Mouse (Mus musculus): Measurements from ENCODE around the gene Bbs7. TPM values are rescaled to one million over a fixed set of nuclear protein-coding genes. Genes with fewer than 3 reads are reported as not detected.

Bbs7 gene
- polyA plus RNA-seq, 1 experiment from 2014 or later: 16.6 TPM

DNA sequence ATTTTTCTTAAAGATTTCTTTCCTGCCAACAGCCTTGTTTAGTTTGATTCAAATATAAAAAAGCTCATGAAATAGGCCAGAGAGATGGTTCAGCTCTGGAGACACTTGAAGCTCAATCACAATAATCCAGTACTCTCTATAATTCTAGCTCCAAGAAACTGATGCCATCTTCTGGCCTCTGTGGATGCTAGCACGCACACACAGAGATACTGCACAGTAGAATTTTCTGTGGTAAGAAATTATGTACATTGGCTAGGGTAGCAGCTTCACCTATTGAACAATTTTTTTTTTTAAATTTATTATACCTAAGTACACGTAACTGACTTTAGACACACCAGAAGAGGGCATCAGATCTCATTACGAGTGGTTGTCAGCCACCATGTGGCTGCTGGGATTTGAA is 49.6 kb downstream of the Bbs7 start:
- ATAC-seq: no peak
- H3K9me3 ChIP-seq (replicated peaks; ENCODE audit: control insufficient read depth, low read length): no peaks in the 10 kb centered on the region
- H3K4me1 ChIP-seq (ENCODE audit: control insufficient read depth, insufficient read depth, low read length): no peaks in the 10 kb centered on the region
- no peak for DNase-seq (ENCODE audit: low spot score)
- 90% methylated on average over 3 of the region's 3 CpGs for WGBS
- no peak overlapping the region for H3K27ac ChIP-seq (ENCODE audit: low read depth, low read length)
- no peaks in the 10 kb centered on the region for H3K27me3 ChIP-seq (replicated peaks; ENCODE audit: control insufficient read depth, insufficient read depth, low read length)
- H3K36me3 ChIP-seq (ENCODE audit: control insufficient read depth, insufficient read depth, low read length): peaks cover 91% of the 10 kb centered on the region
- H3K4me3 ChIP-seq (ENCODE audit: low read depth, low read length): no peak overlapping the region
- no peak overlapping the region for H3K9ac ChIP-seq (ENCODE audit: low read length)
- no peak overlapping the region for H3K4me2 ChIP-seq (ENCODE audit: low read length)

DNA sequence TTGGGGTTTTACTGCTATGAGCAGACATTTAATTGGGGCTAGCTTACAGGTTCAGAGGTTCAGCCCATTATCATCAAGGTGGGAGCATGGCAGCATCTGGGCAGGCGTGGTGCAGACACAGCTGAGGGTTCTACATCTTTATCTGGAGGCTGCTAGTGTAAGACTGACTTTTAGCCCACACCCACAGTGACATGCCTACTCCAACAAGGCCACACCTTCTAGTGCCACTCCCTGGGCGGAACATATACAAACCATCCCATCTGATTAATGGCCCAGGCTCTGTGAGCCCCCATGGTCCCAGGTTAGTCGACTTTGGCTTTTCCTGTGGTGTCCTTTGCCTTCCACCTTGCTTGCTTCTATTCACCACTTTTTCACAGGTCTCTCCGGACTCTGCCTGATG is 53.7 kb downstream of the Bbs7 start:
- no peak for ATAC-seq
- no peaks in the 10 kb centered on the region for H3K9me3 ChIP-seq (replicated peaks; ENCODE audit: control insufficient read depth, low read length)
- H3K4me2 ChIP-seq (ENCODE audit: low read length): no peak overlapping the region
- H3K4me1 ChIP-seq (ENCODE audit: control insufficient read depth, insufficient read depth, low read length): no peaks in the 10 kb centered on the region
- no peak overlapping the region for H3K4me3 ChIP-seq (ENCODE audit: low read depth, low read length)
- no peaks in the 10 kb centered on the region for H3K27me3 ChIP-seq (replicated peaks; ENCODE audit: control insufficient read depth, insufficient read depth, low read length)
- H3K27ac ChIP-seq (ENCODE audit: low read depth, low read length): no peak overlapping the region
- H3K9ac ChIP-seq (ENCODE audit: low read length): no peak overlapping the region
- 96% methylated on average over 4 of the region's 4 CpGs for WGBS
- H3K36me3 ChIP-seq (ENCODE audit: control insufficient read depth, insufficient read depth, low read length): peaks cover 93% of the 10 kb centered on the region
- DNase-seq (ENCODE audit: low spot score): no peak

DNA sequence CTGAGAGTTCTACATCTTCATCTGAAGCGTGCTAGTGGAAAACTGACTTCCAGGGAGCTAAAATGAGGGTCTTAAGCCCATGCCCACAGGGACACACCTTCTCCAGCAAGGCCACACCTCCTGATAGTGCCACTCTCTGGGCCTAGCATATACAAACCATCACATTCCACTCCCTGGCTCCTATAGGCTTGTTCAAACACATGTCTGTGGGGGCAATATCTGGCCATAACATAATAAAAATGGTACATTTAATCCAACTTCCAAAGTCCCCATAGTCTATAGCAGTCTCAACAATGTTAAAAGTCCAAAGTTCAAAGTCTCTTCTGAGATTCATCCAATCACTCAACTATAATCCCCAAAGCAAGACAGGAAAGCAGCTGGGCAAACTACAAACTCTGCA is 55.7 kb downstream of the Bbs7 start:
- 88% methylated on average over 1 of the region's 1 CpGs for WGBS
- DNase-seq (ENCODE audit: low spot score): no peak
- H3K4me1 ChIP-seq (ENCODE audit: control insufficient read depth, insufficient read depth, low read length): peaks cover 4% of the 10 kb centered on the region
- no peaks in the 10 kb centered on the region for H3K27me3 ChIP-seq (replicated peaks; ENCODE audit: control insufficient read depth, insufficient read depth, low read length)
- H3K4me2 ChIP-seq (ENCODE audit: low read length): no peak overlapping the region
- H3K9me3 ChIP-seq (replicated peaks; ENCODE audit: control insufficient read depth, low read length): no peaks in the 10 kb centered on the region
- no peak for ATAC-seq
- H3K9ac ChIP-seq (ENCODE audit: low read length): no peak overlapping the region
- H3K36me3 ChIP-seq (ENCODE audit: control insufficient read depth, insufficient read depth, low read length): peaks cover 81% of the 10 kb centered on the region
- H3K4me3 ChIP-seq (ENCODE audit: low read depth, low read length): no peak overlapping the region
- H3K27ac ChIP-seq (ENCODE audit: low read depth, low read length): no peak overlapping the region

DNA sequence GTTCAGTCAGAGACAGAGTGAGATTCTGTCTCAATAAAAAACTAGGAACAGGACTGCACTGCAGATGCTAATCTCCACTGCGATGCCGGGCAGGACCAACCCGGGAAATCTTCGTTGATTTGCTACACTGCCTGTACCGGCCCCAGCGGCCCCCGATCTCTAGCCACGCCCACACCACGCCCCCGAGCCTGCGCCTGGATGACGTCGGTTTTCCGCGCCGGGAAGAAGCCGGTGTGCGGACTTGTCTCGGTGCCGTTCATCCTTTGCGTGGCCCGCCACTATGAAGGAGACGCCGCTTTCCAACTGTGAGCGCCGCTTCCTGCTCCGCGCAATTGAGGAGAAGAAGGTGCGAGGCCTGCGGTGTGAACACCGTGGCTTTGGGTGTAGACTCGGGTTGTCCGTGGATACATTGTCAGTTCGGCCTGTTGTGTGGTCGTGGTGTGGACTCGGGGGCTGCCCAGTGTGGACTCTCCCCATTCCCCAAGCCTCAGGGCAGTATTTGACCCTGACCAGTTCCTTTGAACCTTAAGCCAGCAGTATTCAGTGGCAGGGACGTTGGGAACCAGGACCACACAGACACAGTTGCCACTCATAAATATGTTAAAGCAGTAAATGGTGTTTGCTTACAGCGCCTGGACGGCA is 60.8 kb downstream of the Bbs7 start, which contains the start of gene Exosc9:
TSS of gene Exosc9 (plus strand) at position 201 of the 642 bp plus-strand sequence.
- WGBS: 1% methylated on average over 39 of the region's 39 CpGs
- Histone ChIP-seq H3K27me3 (replicated peaks; ENCODE audit: control insufficient read depth, insufficient read depth, low read length) (no peaks in the 10 kb centered on the region), H3K9me3 (replicated peaks; ENCODE audit: control insufficient read depth, low read length) (no peaks in the 10 kb centered on the region), H3K4me1 (ENCODE audit: control insufficient read depth, insufficient read depth, low read length) (peaks cover 12% of the 10 kb centered on the region), H3K4me3 (ENCODE audit: low read depth, low read length) (peak within 1 kb of the TSS; percentile 87), H3K27ac (ENCODE audit: low read depth, low read length) (peak within 1 kb of the TSS; percentile 70), H3K36me3 (ENCODE audit: control insufficient read depth, insufficient read depth, low read length) (peaks cover 35% of the 10 kb centered on the region), H3K9ac (ENCODE audit: low read length) (peak within 1 kb of the TSS; percentile 76), H3K4me2 (ENCODE audit: low read length) (peak within 1 kb of the TSS; percentile 70)
- ATAC-seq (peak; percentile 97), DNase-seq (ENCODE audit: low spot score) (peak; percentile 93)

DNA sequence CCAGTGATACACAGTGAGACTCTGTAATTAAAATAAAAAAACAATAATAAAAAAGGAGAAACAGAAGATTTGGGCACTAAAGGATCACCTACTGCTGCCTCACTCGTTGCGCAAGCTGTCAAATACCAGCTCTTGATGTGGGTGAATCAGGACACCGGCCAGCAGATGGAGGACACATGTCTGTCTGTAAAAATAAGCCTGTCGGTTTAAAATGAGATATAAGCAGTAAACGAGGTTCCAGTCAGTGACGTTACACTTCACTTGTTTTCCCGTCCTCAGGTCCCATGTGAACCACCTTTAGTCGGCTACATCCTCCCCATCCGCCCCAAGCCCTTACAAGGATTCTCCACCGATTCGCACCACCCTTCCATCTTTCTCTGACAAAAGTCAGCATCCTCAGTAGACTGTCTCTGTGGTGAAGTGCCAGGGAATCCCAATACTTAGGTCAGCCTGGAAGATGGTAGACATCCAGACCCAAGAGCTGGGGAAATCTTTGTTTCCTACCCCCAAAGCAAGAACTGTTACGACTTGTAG is 61.4 kb downstream of the Bbs7 start:
- ATAC-seq (peak; percentile 72), DNase-seq (ENCODE audit: low spot score) (peak; percentile 44)
- Histone ChIP-seq H3K4me3 (ENCODE audit: low read depth, low read length) (peak overlapping the region; percentile 87), H3K27me3 (replicated peaks; ENCODE audit: control insufficient read depth, insufficient read depth, low read length) (no peaks in the 10 kb centered on the region), H3K9ac (ENCODE audit: low read length) (peak overlapping the region; percentile 76), H3K9me3 (replicated peaks; ENCODE audit: control insufficient read depth, low read length) (no peaks in the 10 kb centered on the region), H3K36me3 (ENCODE audit: control insufficient read depth, insufficient read depth, low read length) (peaks cover 29% of the 10 kb centered on the region), H3K4me1 (ENCODE audit: control insufficient read depth, insufficient read depth, low read length) (peaks cover 12% of the 10 kb centered on the region), H3K4me2 (ENCODE audit: low read length) (peak overlapping the region; percentile 70), H3K27ac (ENCODE audit: low read depth, low read length) (peak overlapping the region; percentile 70)
- WGBS: 12% methylated on average over 12 of the region's 12 CpGs

DNA sequence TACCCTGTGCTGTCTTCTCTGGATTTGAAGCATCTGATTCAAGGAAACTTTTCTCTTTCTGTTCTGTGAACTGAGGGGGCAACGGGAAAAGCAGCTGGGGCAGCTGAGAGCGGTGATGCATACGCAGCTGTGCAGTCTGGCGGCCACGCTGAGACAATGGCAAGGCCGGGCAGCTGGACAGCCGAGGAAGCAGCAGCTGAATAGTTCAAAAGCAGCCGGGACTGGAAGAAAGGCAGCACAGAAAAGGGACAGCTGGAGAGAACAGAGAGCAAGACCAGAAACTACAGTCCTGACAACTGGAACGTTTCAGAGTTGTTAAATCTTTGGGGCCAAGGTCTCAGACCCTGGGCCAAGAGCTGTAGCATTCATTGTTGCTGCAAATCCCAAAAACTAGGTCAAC is 61.9 kb downstream of the Bbs7 start:
- peak; percentile 47 for DNase-seq (ENCODE audit: low spot score)
- ATAC-seq: peak; percentile 15
- Histone ChIP-seq H3K27me3 (replicated peaks; ENCODE audit: control insufficient read depth, insufficient read depth, low read length) (no peaks in the 10 kb centered on the region), H3K9ac (ENCODE audit: low read length) (peak overlapping the region; percentile 76), H3K4me3 (ENCODE audit: low read depth, low read length) (peak overlapping the region; percentile 87; the same call in 1 of the 2 replicates), H3K4me2 (ENCODE audit: low read length) (peak overlapping the region; percentile 70), H3K27ac (ENCODE audit: low read depth, low read length) (peak overlapping the region; percentile 70; the same call in 1 of the 2 replicates), H3K4me1 (ENCODE audit: control insufficient read depth, insufficient read depth, low read length) (peaks cover 12% of the 10 kb centered on the region), H3K9me3 (replicated peaks; ENCODE audit: control insufficient read depth, low read length) (no peaks in the 10 kb centered on the region), H3K36me3 (ENCODE audit: control insufficient read depth, insufficient read depth, low read length) (peaks cover 24% of the 10 kb centered on the region)
- WGBS: 3% methylated on average over 9 of the region's 9 CpGs

DNA sequence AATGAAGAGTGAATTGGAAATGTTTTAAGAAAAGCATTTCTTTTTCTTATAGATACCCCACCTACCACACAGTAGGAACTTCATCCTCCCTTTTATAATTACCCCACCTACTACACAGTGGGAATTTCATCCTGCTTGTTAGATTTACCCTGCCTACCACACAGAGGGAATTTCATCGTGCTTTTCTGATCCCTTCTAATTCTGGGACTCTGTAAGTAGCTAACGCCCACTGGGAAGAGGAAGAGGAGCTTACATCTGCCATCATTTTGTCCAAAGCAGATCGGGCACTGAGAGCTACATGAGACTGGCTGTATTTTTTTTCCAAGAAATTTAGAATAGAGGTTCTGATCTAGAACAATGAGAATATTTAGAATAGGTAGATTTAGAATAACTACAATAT is 68.3 kb downstream of the Bbs7 start:
- no peak overlapping the region for H3K9ac ChIP-seq (ENCODE audit: low read length)
- no peak overlapping the region for H3K4me2 ChIP-seq (ENCODE audit: low read length)
- 76% methylated on average over 3 of the region's 3 CpGs for WGBS
- no peaks in the 10 kb centered on the region for H3K36me3 ChIP-seq (ENCODE audit: control insufficient read depth, insufficient read depth, low read length)
- H3K4me1 ChIP-seq (ENCODE audit: control insufficient read depth, insufficient read depth, low read length): no peaks in the 10 kb centered on the region
- ATAC-seq (no peak), DNase-seq (ENCODE audit: low spot score) (no peak)
- H3K27ac ChIP-seq (ENCODE audit: low read depth, low read length): no peak overlapping the region
- H3K27me3 ChIP-seq (replicated peaks; ENCODE audit: control insufficient read depth, insufficient read depth, low read length): no peaks in the 10 kb centered on the region
- no peak overlapping the region for H3K4me3 ChIP-seq (ENCODE audit: low read depth, low read length)
- no peaks in the 10 kb centered on the region for H3K9me3 ChIP-seq (replicated peaks; ENCODE audit: control insufficient read depth, low read length)

DNA sequence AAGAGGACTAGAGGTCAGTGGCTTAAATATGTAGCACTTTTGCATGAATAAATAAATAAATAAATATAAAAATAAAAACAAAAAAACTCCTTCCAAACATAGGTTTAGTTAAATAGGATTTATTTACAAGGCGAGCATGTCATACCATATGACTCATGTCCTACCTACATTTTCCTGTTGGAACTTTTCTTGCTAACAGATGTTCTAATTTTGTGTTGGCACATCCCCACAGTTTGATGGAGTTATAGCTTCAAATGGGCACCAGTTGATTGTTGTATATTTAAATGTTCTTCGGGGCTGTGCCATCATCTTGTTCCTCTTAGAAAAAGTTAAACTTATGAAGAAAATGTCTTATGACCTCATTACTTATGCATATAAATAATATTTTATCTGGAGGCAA is 71.9 kb downstream of the Bbs7 start:
- DNase-seq (ENCODE audit: low spot score): no peak
- no peaks in the 10 kb centered on the region for H3K9me3 ChIP-seq (replicated peaks; ENCODE audit: control insufficient read depth, low read length)
- 93% methylated on average over 2 of the region's 2 CpGs for WGBS

DNA sequence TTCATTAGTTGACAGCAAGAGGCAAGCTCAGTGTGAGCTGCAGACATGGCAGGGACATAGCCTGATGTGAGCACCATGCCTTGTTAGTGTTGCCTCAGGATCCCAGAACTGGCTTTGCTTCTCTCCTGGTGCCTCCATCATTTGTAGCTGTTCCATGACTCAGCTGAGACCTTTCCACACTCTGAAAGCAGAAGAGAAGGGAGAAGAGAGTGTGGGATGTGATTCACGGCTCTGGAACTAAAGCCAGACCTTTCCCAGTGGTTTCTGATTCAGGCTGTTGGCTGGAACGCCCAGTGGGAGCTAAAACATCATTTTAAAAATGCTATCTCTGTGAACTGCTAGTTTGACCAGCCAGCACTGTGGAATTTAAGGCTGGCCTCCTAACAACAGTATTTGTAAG is 72.5 kb downstream of the Bbs7 start:
- DNase-seq (ENCODE audit: low spot score) (no peak), ATAC-seq (no peak)
- H3K4me2 ChIP-seq (ENCODE audit: low read length): no peak overlapping the region
- H3K27ac ChIP-seq (ENCODE audit: low read depth, low read length): no peak overlapping the region
- WGBS: 67% methylated on average over 2 of the region's 2 CpGs
- no peak overlapping the region for H3K4me3 ChIP-seq (ENCODE audit: low read depth, low read length)
- H3K36me3 ChIP-seq (ENCODE audit: control insufficient read depth, insufficient read depth, low read length): no peaks in the 10 kb centered on the region
- no peak overlapping the region for H3K9ac ChIP-seq (ENCODE audit: low read length)
- no peaks in the 10 kb centered on the region for H3K27me3 ChIP-seq (replicated peaks; ENCODE audit: control insufficient read depth, insufficient read depth, low read length)
- H3K9me3 ChIP-seq (replicated peaks; ENCODE audit: control insufficient read depth, low read length): no peaks in the 10 kb centered on the region
- H3K4me1 ChIP-seq (ENCODE audit: control insufficient read depth, insufficient read depth, low read length): no peaks in the 10 kb centered on the region

More for the DNA sequence above, 71.9 kb downstream of the Bbs7 start:
- Histone ChIP-seq H3K27me3 (replicated peaks; ENCODE audit: control insufficient read depth, insufficient read depth, low read length) (no peaks in the 10 kb centered on the region), H3K4me1 (ENCODE audit: control insufficient read depth, insufficient read depth, low read length) (no peaks in the 10 kb centered on the region), H3K36me3 (ENCODE audit: control insufficient read depth, insufficient read depth, low read length) (no peaks in the 10 kb centered on the region), H3K4me2 (ENCODE audit: low read length) (no peak overlapping the region), H3K9ac (ENCODE audit: low read length) (no peak overlapping the region), H3K27ac (ENCODE audit: low read depth, low read length) (no peak overlapping the region), H3K4me3 (ENCODE audit: low read depth, low read length) (no peak overlapping the region)
- ATAC-seq: no peak

Data from forebrain, embryonic 14.5 days (tissue).